Comparison of ENCODE assay signal across 37 mouse cellular contexts in genomic region chr5:87396968-87397367, GRCm38 (mm10). TPM values are rescaled to one million over a fixed set of nuclear protein-coding genes. Genes with fewer than 3 reads are reported as not detected.
"Had no signal": no experiment of that assay in that cellular context is flagged by ENCODE, and none has a peak within 500 bp of the region (broad histone marks: within the 10 kb centered on the region; RNA-seq: fewer than 3 reads in every experiment).

No protein-coding gene starts in this region.

- H3K9ac ChIP-seq: heart, embryonic 13.5 days; heart, embryonic 15.5 days; hindbrain, embryonic 13.5 days; hindbrain, embryonic 15.5 days; limb, embryonic 13.5 days; limb, embryonic 15.5 days; liver, embryonic 13.5 days had no signal

- H3K4me2 ChIP-seq: heart, embryonic 11.5 days; heart, embryonic 13.5 days; heart, embryonic 15.5 days; hindbrain, embryonic 13.5 days; hindbrain, embryonic 15.5 days; limb, embryonic 13.5 days; limb, embryonic 15.5 days; liver, embryonic 11.5 days; liver, embryonic 13.5 days had no signal

- H3K4me3 ChIP-seq: heart, adult 2 months; heart, embryonic 13.5 days; heart, embryonic 15.5 days; hindbrain, embryonic 13.5 days; hindbrain, embryonic 15.5 days; layer of hippocampus, adult 2 months; left cerebral cortex, adult 2 months; limb, embryonic 13.5 days; limb, embryonic 15.5 days; liver, embryonic 13.5 days had no signal

- H3K36me3 ChIP-seq: heart, embryonic 13.5 days; heart, embryonic 15.5 days; hindbrain, embryonic 13.5 days; hindbrain, embryonic 15.5 days; limb, embryonic 13.5 days; limb, embryonic 15.5 days; liver, embryonic 13.5 days had no signal

- H3K27ac ChIP-seq: heart, adult 2 months; heart, embryonic 13.5 days; heart, embryonic 15.5 days; hindbrain, embryonic 13.5 days; hindbrain, embryonic 15.5 days; hindbrain, postnatal 0 days; layer of hippocampus, adult 2 months; left cerebral cortex, adult 2 months; limb, embryonic 13.5 days; limb, embryonic 15.5 days; liver, embryonic 13.5 days had no signal

- H3K9me3 ChIP-seq: heart, embryonic 13.5 days; heart, embryonic 15.5 days; hindbrain, embryonic 13.5 days; hindbrain, embryonic 15.5 days; limb, embryonic 13.5 days; limb, embryonic 15.5 days; liver, embryonic 13.5 days had no signal

- ATAC-seq: forebrain, embryonic 16.5 days; hindbrain, postnatal 0 days had no signal

- H3K27me3 ChIP-seq: heart, embryonic 13.5 days; heart, embryonic 15.5 days; hindbrain, embryonic 13.5 days; hindbrain, embryonic 15.5 days; limb, embryonic 13.5 days; limb, embryonic 15.5 days; liver, embryonic 13.5 days had no signal

- H3K4me1 ChIP-seq: heart, embryonic 13.5 days; heart, embryonic 15.5 days; hindbrain, embryonic 13.5 days; hindbrain, embryonic 15.5 days; limb, embryonic 13.5 days; limb, embryonic 15.5 days; liver, embryonic 13.5 days had no signal

- DNase-seq: gastrocnemius, postnatal 14 days; gastrocnemius, postnatal 36 days; heart, adult 11 months; heart, adult 2 months; heart, postnatal 14 days; heart, postnatal 36 days; kidney, adult 18-20 months; kidney, adult 8-10 months; kidney, postnatal 10 days; kidney, postnatal 25 days; kidney, postnatal 4 days; left cerebral cortex, postnatal 4 days; liver, embryonic 13.5 days had no signal

RNA-seq across cellular contexts. Expression of gene Ugt2b38, which starts 27.0 kb away (rescaled TPM):
- total RNA-seq: gastrocnemius, adult 18-20 months; gastrocnemius, adult 8-10 months; gastrocnemius, postnatal 14 days; gastrocnemius, postnatal 36 days; heart, adult 2 months; heart, postnatal 14 days; heart, postnatal 36 days; hematopoietic stem cell, adult 5-6 weeks; hindbrain, postnatal 0 days; layer of hippocampus, adult 2 months; layer of hippocampus, postnatal 10 days; layer of hippocampus, postnatal 25 days; left cerebral cortex, adult 2 months; left cerebral cortex, postnatal 14 days; left cerebral cortex, postnatal 4 days had no signal
- polyA plus RNA-seq: forebrain, embryonic 16.5 days; gonadal fat pad, adult 2 months; heart, adult 2 months; heart, embryonic 11.5 days; heart, embryonic 13.5 days; heart, embryonic 15.5 days; heart, postnatal 0 days; hindbrain, embryonic 11.5 days; hindbrain, embryonic 13.5 days; hindbrain, embryonic 15.5 days; hindbrain, postnatal 0 days; intestine, embryonic 14.5 days; limb, embryonic 11.5 days; limb, embryonic 13.5 days; limb, embryonic 15.5 days; liver, embryonic 11.5 days; liver, embryonic 13.5 days had no signal

RNA-seq across cellular contexts. Expression of gene Ugt2a3, which starts 60.0 kb away (rescaled TPM):
- total RNA-seq: gastrocnemius, adult 18-20 months; gastrocnemius, adult 8-10 months; gastrocnemius, postnatal 14 days; gastrocnemius, postnatal 36 days; heart, adult 2 months; heart, postnatal 14 days; heart, postnatal 36 days; hematopoietic stem cell, adult 5-6 weeks; hindbrain, postnatal 0 days; layer of hippocampus, adult 2 months; layer of hippocampus, postnatal 25 days; left cerebral cortex, adult 2 months; left cerebral cortex, postnatal 14 days; left cerebral cortex, postnatal 4 days had no signal
- polyA plus RNA-seq: forebrain, embryonic 16.5 days; gonadal fat pad, adult 2 months; heart, adult 2 months; heart, embryonic 11.5 days; heart, embryonic 13.5 days; heart, embryonic 15.5 days; heart, postnatal 0 days; hindbrain, embryonic 11.5 days; hindbrain, embryonic 13.5 days; hindbrain, embryonic 15.5 days; hindbrain, postnatal 0 days; kidney, embryonic 14.5 days; limb, embryonic 11.5 days; limb, embryonic 13.5 days; limb, embryonic 15.5 days; liver, embryonic 11.5 days; liver, embryonic 13.5 days had no signal
